Mouse (Mus musculus) intestine, embryonic 16.5 days (tissue): ENCODE data around the gene Atg5. TPM values are rescaled to one million over a fixed set of nuclear protein-coding genes. Genes with fewer than 3 reads are reported as not detected.

Experiments
- ATAC-seq: fragments of 200-750 bp; cut with Nextera tagmentation; 2 replicates; pipeline ENCODE4 v1.8.0; 2017; ENCODE audit warnings: moderate TSS enrichment, moderate library complexity
- H3K27ac ChIP-seq: fragments of 300-500 bp; sonication (generic); 2 replicates; pipeline ENCODE4 v1.5.1; 2014; ENCODE audit warnings: mild to moderate bottlenecking, low read length
- H3K27me3 ChIP-seq: fragments of 300-500 bp; sonication (generic); replicated peaks from 2 replicates; pipeline ENCODE4 v1.6.1; 2014; ENCODE audit warnings: low read length, control low read depth, mixed read lengths; ENCODE audit not compliant: control insufficient read depth, insufficient read depth
- H3K36me3 ChIP-seq: fragments of 300-500 bp; sonication (generic); 2 replicates; pipeline ENCODE4 v1.6.1; 2014; ENCODE audit warnings: low read length, control low read depth; ENCODE audit not compliant: control insufficient read depth, insufficient read depth
- H3K4me1 ChIP-seq: fragments of 300-500 bp; sonication (generic); 2 replicates; pipeline ENCODE4 v1.6.1; 2014; ENCODE audit warnings: low read length, control low read depth, mixed read lengths; ENCODE audit not compliant: control insufficient read depth, insufficient read depth
- H3K4me2 ChIP-seq: fragments of 300-500 bp; sonication (generic); 2 replicates; pipeline ENCODE4 v1.6.1; 2014; ENCODE audit warnings: low read depth, low read length, control low read depth
- H3K4me3 ChIP-seq: fragments of 300-500 bp; sonication (generic); 2 replicates; pipeline ENCODE4 v1.5.1; 2014; ENCODE audit warnings: mild to moderate bottlenecking, low read length
- H3K9ac ChIP-seq: fragments of 300-500 bp; sonication (generic); 2 replicates; pipeline ENCODE4 v1.6.1; 2014; ENCODE audit warnings: low read depth, low read length
- H3K9me3 ChIP-seq: fragments of 300-500 bp; sonication (generic); 2 replicates; pipeline ENCODE4 v1.6.1; 2016; ENCODE audit warnings: low read length, control low read depth; ENCODE audit not compliant: control insufficient read depth
- WGBS: fragments of 180-500 bp; shearing (Covaris S2); extraction: QIAGEN DNeasy Blood & Tissue Kit; methylation state at CpG from one replicate; pipeline ENCODE4 v1.1.7; 2014; 5-methylcytosine and 5-hydroxymethylcytosine counted together
- microRNA counts: library from miRNA; unstranded; fragments of <30 nt; microRNA quantifications from one replicate; lab custom pipeline; 2016
- microRNA-seq: library from miRNA; unstranded; fragments of <30 nt; microRNA quantifications from one replicate; pipeline ENCODE4, GENCODE M21; 2016
- polyA plus RNA-seq: library from polyadenylated mRNA; unstranded; fragments of >200 nt; fragmentation: Nextera tagmentation; extraction: Ambion mirVana; gene quantifications from 2 replicates; pipeline ENCODE4 v1.2.1, GENCODE M21; 2015

Gene Atg5
- polyA plus RNA-seq, 1 experiment from 2014 or later = 52.6 TPM

GRCm38 (mm10) chr10:44409054-44409453 lies 140.9 kb downstream of the Atg5 start:
- no peak overlapping the region for H3K4me3 ChIP-seq
- H3K36me3 ChIP-seq = no peaks in the 10 kb centered on the region
- ATAC-seq = peak; percentile 67
- 38% methylated on average over 10 of the region's 10 CpGs for WGBS
- H3K27ac ChIP-seq = no peak overlapping the region
- no peaks in the 10 kb centered on the region for H3K27me3 ChIP-seq
- H3K9ac ChIP-seq = no peak overlapping the region
- no peaks in the 10 kb centered on the region for H3K9me3 ChIP-seq
- H3K4me1 ChIP-seq = no peaks in the 10 kb centered on the region
- H3K4me2 ChIP-seq = no peak overlapping the region

GRCm38 (mm10) chr10:44409958-44410357 lies 141.8 kb downstream of the Atg5 start:
- Histone ChIP-seq H3K27me3 (no peaks in the 10 kb centered on the region), H3K27ac (no peak overlapping the region), H3K9me3 (no peaks in the 10 kb centered on the region), H3K9ac (no peak overlapping the region), H3K4me3 (no peak overlapping the region), H3K4me1 (no peaks in the 10 kb centered on the region), H3K36me3 (no peaks in the 10 kb centered on the region), H3K4me2 (no peak overlapping the region)
- ATAC-seq = no peak
- WGBS = 82% methylated on average over 11 of the region's 11 CpGs

MicroRNAs encoded within 50 kb of the gene (microRNA counts, 519-probe panel; counts per million panel counts)
- 1,957 counts per million, percentile 41 among the panel's probes with 10 or more counts for microRNA mmu-miR-1929 (lab: Ali Mortazavi, UCI)

Small RNA genes lying within 50 kb of the gene (microRNA-seq; reads per million reads assigned to microRNA genes)
- gene Mir1929 = not detected

Other genes with a start within 250 kb of the Atg5 start
- gene Crybg1, start 119.5 kb upstream of the Atg5 start, polyA plus RNA-seq = 0.72 and 0.77 TPM in 2 replicates